Mouse (Mus musculus) limb, embryonic 11.5 days (tissue): ENCODE data around the gene C1ra. TPM values are rescaled to one million over a fixed set of nuclear protein-coding genes. Genes with fewer than 3 reads are reported as not detected.

ENCODE experiments used
- ATAC-seq: fragments of 200-750 bp; cut with Nextera tagmentation; 2 replicates; pipeline ENCODE4 v1.8.0; 2017; ENCODE audit warnings: low read depth; ENCODE audit not compliant: insufficient number of reproducible peaks, low FRiP score, low TSS enrichment
- DNase-seq: peaks from one replicate; pipeline ENCODE4 v3.0.0-alpha.2; 2015; ENCODE audit warnings: low spot score
- H3K27ac ChIP-seq: fragments of 300-500 bp; sonication (generic); replicated peaks from 2 replicates; pipeline ENCODE4 v1.5.1; 2014; ENCODE audit warnings: low read depth, mild to moderate bottlenecking, low read length
- H3K27me3 ChIP-seq: fragments of 300-500 bp; sonication (generic); 2 replicates; pipeline ENCODE4 v1.6.1; 2014; ENCODE audit warnings: mild to moderate bottlenecking, low read length, mixed read lengths; ENCODE audit not compliant: control insufficient read depth, insufficient read depth
- H3K36me3 ChIP-seq: fragments of 300-500 bp; sonication (generic); 2 replicates; pipeline ENCODE4 v1.6.1; 2014; ENCODE audit warnings: mild to moderate bottlenecking, low read length, moderate library complexity, mixed read lengths; ENCODE audit not compliant: control insufficient read depth, insufficient read depth
- H3K4me1 ChIP-seq: fragments of 300-500 bp; sonication (generic); 2 replicates; pipeline ENCODE4 v1.6.1; 2014; ENCODE audit warnings: low read length, mixed read lengths; ENCODE audit not compliant: control insufficient read depth, insufficient read depth
- H3K4me2 ChIP-seq: fragments of 300-500 bp; sonication (generic); 2 replicates; pipeline ENCODE4 v1.6.1; 2014; ENCODE audit warnings: low read depth, mild to moderate bottlenecking, moderate library complexity; ENCODE audit not compliant: severe bottlenecking
- H3K4me3 ChIP-seq: fragments of 300-500 bp; sonication (generic); 2 replicates; pipeline ENCODE4 v1.5.1; 2014; ENCODE audit warnings: low read depth, low read length
- H3K9ac ChIP-seq: fragments of 300-500 bp; sonication (generic); 2 replicates; pipeline ENCODE4 v1.6.1; 2014; ENCODE audit warnings: mild to moderate bottlenecking, low read length
- H3K9me3 ChIP-seq: fragments of 300-500 bp; sonication (generic); 2 replicates; pipeline ENCODE4 v1.6.1; 2016; ENCODE audit warnings: low read length; ENCODE audit not compliant: control insufficient read depth
- WGBS: fragments of 180-500 bp; shearing (Covaris S2); extraction: QIAGEN DNeasy Blood & Tissue Kit; methylation state at CpG from one replicate; pipeline ENCODE4 v1.1.7; 2014; 5-methylcytosine and 5-hydroxymethylcytosine counted together
- polyA plus RNA-seq: library from polyadenylated mRNA; unstranded; fragments of >200 nt; fragmentation: Nextera tagmentation; extraction: Ambion mirVana; gene quantifications from 2 replicates; pipeline ENCODE4 v1.2.1, GENCODE M21; 2014

Gene C1ra
- polyA plus RNA-seq, 1 experiment from 2014 or later, result 0.19 TPM

- no peak within 1 kb of the TSS for H3K27ac ChIP-seq
- peak; percentile 83 for DNase-seq
- no peaks in the 10 kb centered on the region for H3K9me3 ChIP-seq
- no peaks in the 10 kb centered on the region for H3K27me3 ChIP-seq
- no peak for ATAC-seq
- 3% methylated on average over 8 of the region's 8 CpGs for WGBS
- H3K36me3 ChIP-seq, result no peaks in the 10 kb centered on the region
- no peaks in the 10 kb centered on the region for H3K4me1 ChIP-seq
- no peak within 1 kb of the TSS for H3K4me2 ChIP-seq
- no peak within 1 kb of the TSS for H3K4me3 ChIP-seq
- H3K9ac ChIP-seq, result no peak within 1 kb of the TSS
Observed at GRCm38 (mm10) chr6:124570026-124570425, 57.8 kb downstream of the C1ra start, which contains the start of gene C1rb. Gene C1rb, plus strand, starts transcription at chr6:124570294.

Other genes with a start within 250 kb of the C1ra start
- not detected in 2 replicates for gene Cd163, start 207.7 kb upstream of the C1ra start, polyA plus RNA-seq
- 35.9 and 40.5 TPM in 2 replicates for gene Pex5, start 97.3 kb upstream of the C1ra start, polyA plus RNA-seq
- 4.3 and 4.4 TPM in 2 replicates for gene Clstn3, start 47.6 kb upstream of the C1ra start, polyA plus RNA-seq
- gene C1rl, start 19.3 kb upstream of the C1ra start, polyA plus RNA-seq, result 0.33 and 0.47 TPM in 2 replicates
- gene C1s1, start 30.0 kb downstream of the C1ra start, polyA plus RNA-seq, result 0.41 and 0.50 TPM in 2 replicates
- gene C1rb, start 57.9 kb downstream of the C1ra start, polyA plus RNA-seq, result not detected in 2 replicates
- not detected in 2 replicates for gene C1s2, start 123.7 kb downstream of the C1ra start, polyA plus RNA-seq
- 44.1 and 46.1 TPM in 2 replicates for gene Lpcat3, start 150.6 kb downstream of the C1ra start, polyA plus RNA-seq
- gene Emg1, start 199.8 kb downstream of the C1ra start, polyA plus RNA-seq, result 244 and 253 TPM in 2 replicates
- gene Phb2, start 199.9 kb downstream of the C1ra start, polyA plus RNA-seq, result 424 and 427 TPM in 2 replicates
- gene Ptpn6, start 226.3 kb downstream of the C1ra start, polyA plus RNA-seq, result 7.8 and 8.7 TPM in 2 replicates
- 491 and 549 TPM in 2 replicates for gene Grcc10, start 229.0 kb downstream of the C1ra start, polyA plus RNA-seq
- gene Gm45234, start 243.6 kb downstream of the C1ra start, polyA plus RNA-seq, result 0.13 TPM in 1 of 2 replicates, not detected in the other
- gene Atn1, start 244.1 kb downstream of the C1ra start, polyA plus RNA-seq, result 13.1 and 14.0 TPM in 2 replicates